Mouse (Mus musculus): ENCODE data around the gene Snrpg.
"Not testable (repeated sequence)": the region's sequence is repeated elsewhere in the genome, so short reads cannot be mapped to it uniquely, and the experiment has no call there.

The Snrpg gene

GRCm38 (mm10) chr6:86370764-86371339, at the start of gene Snrpg:
Gene Snrpg (plus strand): TSS chr6:86371304.
- no peak for DNase-seq (ENCODE audit: low spot score)

DNA sequence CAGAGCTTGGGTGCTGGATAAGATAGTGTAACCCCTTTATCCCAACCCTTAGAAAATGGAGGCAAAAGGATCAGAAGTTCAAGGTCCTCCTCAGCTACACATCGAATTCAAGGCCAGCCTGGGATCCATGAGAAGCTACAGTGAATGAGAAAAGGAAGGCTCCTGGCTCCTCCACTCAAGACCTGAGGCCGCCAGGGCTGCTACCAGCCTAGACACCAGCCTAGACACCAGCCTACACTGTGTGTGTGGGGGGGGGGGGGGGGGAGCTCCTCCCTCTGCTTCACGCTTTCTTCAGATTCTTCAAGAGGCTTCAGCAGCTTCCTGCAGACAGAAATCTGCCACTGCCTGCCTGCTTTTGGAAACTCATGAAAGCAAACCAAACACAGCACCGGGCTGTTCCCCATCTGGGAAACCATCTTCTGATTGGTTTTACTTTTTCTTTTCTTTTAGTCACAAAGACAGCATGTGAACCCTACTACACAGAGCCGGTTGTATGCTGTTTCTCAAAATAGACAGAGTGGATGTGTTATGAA, 49.0 kb upstream of the Snrpg start:
- DNase-seq (ENCODE audit: low spot score), result no peak

- no peak for DNase-seq (ENCODE audit: low spot score)
Observed at GRCm38 (mm10) chr6:86322991-86323390, 48.1 kb upstream of the Snrpg start.

DNA sequence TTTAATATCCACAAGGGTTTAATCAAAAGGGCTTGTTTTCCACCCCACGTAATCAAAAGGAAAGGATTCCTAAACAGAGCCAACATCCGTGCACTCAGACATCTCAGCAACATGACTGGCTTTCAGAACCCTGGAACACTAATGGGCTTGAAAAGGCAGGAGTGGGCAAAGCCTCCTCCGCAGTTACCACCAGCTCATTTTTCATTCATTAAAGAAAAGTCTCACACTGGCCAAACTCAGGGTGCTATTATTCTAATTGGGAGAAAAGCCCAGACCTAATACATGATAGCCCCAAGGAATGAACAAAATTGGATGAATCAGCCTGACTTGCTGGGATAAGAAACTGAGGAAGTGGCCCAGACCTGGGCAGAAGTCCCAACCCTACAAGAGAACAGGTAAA, 46.7 kb upstream of the Snrpg start:
- no peak for DNase-seq (ENCODE audit: low spot score)

GRCm38 (mm10) chr6:86325646-86326045, 45.5 kb upstream of the Snrpg start:
- DNase-seq (ENCODE audit: low spot score), result no peak

- DNase-seq (ENCODE audit: low spot score), result no peak
Observed at GRCm38 (mm10) chr6:86326866-86327265, 44.2 kb upstream of the Snrpg start.

DNA sequence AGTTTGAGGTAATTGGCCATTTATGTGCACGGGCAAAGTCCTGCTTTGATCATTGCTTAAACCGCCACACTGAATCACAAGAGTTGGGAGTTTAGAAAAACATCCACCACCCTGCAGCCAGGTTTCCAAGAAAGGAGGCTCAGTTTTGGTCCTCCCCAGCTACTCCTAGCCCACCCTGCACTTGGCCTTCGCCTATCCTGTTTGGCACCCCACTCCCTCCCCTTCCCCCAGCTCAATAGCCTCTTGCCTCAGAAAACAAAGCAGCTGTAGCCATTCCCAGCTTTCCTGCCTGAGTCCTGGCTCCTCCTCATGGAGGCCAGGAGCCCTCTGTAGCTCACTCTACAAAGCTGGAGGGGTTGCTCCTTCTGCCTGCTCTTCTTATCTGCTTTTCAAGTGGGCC, 42.7 kb upstream of the Snrpg start:
- DNase-seq (ENCODE audit: low spot score), result no peak

GRCm38 (mm10) chr6:86329943-86330342, 41.2 kb upstream of the Snrpg start:
- no peak for DNase-seq (ENCODE audit: low spot score)

GRCm38 (mm10) chr6:86335121-86335849, 35.8 kb upstream of the Snrpg start:
- DNase-seq (ENCODE audit: low spot score), result no peak

DNA sequence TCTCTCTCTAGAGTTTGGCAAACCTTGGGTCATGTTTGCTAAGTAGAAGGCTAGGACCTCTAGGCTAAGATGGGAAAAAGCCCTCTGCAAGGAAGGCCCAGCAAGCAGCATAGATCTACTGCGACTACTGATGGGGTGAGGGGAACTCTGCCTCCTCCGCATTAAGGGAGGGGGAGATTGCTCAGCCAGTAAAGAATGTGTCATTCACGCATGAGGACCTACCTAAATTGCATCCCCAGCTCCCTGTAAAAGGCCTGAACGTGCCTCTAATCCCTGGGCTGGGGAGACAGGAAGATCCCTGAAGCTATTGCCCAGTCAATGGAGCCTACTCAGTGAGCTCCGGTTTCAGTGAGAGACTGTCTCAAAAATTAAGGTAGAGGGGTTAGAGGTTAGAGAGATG, 35.2 kb upstream of the Snrpg start:
- DNase-seq (ENCODE audit: low spot score), result no peak

- DNase-seq (ENCODE audit: low spot score), result not testable (repeated sequence)
Observed at GRCm38 (mm10) chr6:86336340-86336739, 34.8 kb upstream of the Snrpg start.

GRCm38 (mm10) chr6:86343656-86344055, 27.4 kb upstream of the Snrpg start:
- DNase-seq (ENCODE audit: low spot score), result no peak

DNA sequence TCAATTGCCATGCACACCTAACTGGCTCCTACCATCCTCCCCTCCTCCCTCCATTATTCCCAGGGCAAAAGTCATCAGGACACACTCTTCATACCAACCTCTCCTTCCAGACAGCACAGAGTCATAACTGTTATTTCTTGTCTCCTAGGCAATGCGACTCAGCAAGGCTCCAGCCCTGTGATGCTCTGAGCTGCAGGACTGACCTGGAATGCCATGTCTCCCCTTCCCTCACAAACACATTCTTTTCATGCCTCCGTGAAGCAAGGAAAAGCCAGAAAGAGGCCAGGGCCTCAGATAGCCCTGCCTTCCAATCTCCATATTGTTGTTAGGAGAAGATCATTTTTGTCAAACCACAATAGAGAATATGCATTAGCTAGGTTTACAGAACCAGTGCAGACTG, 25.0 kb upstream of the Snrpg start:
- DNase-seq (ENCODE audit: low spot score), result no peak

- no peak for DNase-seq (ENCODE audit: low spot score)
Observed at GRCm38 (mm10) chr6:86349257-86349656, 21.8 kb upstream of the Snrpg start.

DNA sequence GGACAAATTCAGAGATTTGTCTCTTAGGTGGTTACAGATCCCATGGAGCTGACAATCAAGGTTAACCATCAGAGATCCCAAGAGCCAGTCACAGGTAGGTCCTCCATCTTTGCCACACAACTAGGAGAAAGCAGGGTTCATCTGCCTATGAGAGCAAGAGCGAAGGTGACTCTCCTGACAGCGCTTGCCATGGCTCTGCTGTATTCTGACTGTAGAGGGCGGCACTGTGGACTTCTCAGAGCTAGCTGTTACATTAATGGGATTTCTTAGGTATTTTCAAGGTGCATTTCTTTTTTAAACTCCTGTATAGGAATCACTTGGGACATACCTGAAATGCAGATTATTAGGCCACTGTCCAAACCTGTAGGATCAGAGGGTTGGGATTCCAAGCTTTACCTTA, 16.2 kb upstream of the Snrpg start:
- DNase-seq (ENCODE audit: low spot score), result no peak

- DNase-seq (ENCODE audit: low spot score), result no peak
Observed at GRCm38 (mm10) chr6:86356956-86357355, 14.1 kb upstream of the Snrpg start.

- no peak for DNase-seq (ENCODE audit: low spot score)
Observed at GRCm38 (mm10) chr6:86360691-86361090, 10.4 kb upstream of the Snrpg start.

DNA sequence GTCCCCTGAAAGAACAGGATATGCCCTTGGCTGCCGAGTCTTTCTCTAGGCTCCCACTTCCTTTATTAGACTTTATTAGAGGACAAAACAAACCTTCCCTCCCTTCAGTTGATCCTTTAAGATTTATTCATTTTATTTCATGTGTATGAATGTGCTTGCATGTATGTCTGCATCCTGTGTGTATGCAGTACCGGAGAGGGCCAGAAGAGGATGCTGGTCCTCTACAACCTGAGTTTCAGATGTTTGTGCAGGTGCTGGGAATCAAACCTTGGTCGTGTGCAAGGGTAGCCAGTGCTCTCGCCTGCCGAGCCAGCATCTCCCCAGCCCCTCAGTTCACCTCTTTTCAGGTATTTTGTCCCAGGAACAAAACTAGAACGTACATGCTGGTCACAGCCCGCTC, 9.7 kb upstream of the Snrpg start:
- no peak for DNase-seq (ENCODE audit: low spot score)

DNA sequence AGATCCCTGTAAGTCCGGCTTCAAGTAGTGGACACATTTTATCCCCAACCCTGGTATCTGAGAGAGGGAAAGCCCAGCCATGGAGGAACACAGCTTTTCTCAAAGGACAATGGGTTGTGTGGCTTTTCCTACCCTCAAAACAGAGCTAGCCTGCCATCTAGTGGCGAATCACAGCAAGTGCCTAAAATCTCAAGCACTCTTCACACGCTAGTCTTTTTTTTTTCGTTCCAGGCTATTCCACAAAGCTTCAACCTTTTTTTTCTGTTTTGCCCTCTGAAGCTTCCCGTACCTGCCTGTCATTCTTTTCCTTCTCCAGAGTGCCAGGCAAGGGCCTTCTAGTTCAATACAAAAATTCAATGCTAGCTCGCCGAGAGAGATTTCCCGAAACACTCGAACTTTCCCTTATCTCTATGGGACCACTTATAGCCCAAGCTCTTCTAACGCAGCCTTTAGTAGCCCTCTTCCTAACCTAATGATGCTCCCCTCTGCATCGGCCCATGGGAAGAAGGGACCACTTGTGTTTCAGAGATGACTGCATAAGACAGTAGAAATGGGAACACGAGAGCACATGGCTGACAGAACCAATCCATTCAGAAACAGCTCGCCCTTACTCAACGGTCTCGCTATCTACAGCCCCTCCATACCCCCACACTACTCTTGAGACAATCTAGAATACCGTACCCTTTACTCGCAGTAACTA, 6.5 kb upstream of the Snrpg start:
- DNase-seq (ENCODE audit: low spot score), result peak; percentile 79

DNA sequence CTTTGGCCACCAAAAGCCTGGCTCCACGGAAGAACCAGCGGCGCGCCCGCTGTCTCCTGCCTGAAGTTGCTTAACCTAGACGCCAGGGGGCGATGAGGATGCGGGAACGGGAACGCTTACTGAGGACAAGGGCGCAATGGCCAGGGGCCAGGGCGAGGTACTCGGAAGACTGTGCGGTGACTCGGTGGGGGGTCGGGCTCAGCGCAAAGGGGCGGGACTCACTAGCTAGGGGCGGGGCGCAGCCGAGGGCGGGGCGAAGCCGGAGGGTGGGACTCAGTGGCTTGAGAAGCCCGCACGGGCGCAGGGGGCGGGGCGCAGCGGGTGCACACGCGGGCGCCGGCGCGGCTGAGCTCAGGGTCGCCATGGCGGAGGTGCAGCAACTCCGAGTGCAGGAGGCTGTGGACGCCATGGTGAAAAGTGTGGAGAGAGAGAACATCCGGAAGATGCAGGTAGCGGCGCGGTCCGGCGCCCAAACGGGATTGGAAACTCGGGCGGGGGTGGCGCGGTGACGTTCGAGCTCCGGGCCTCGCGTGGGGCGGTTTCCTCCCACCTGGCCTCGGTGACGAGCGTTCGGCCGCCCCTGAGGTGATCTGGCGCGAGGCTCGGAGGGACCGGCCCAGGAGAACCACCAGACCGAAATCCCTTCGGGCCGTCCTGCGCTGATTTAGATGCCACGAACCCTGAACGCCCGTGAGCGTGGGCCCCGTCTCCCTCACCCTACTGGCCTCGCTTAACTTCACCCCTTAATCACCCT, 5.6 kb upstream of the Snrpg start, which contains the start of gene Fam136a:
Gene Fam136a (plus strand): TSS at position 276 of the 754 bp plus-strand sequence.
- DNase-seq (ENCODE audit: low spot score), result peak; percentile 97

GRCm38 (mm10) chr6:86366125-86366852, 4.8 kb upstream of the Snrpg start:
- DNase-seq (ENCODE audit: low spot score), result peak; percentile 43

DNA sequence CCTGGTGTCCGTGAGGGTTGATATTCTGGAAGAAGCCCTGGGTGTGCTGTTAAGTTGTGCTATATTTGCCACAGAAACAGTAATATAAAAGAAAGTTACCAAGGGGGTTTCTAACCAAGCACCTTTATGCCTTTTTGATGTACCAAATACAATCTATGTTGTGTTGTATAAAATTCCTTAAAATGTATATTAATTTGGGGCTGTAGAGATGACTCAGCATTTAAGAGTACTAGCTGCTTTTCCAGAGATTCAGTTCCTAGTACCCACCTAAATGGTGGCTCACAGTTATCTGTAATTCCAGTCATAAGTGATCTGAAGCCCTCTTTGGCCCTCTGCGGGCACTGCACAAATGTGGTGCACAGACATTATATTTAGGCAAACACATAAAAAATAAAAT, 4.3 kb upstream of the Snrpg start:
- no peak for DNase-seq (ENCODE audit: low spot score)
